ENCODE assay signal across 8 mouse cellular contexts in genomic region chr14:111674664-111675147, GRCm38 (mm10). TPM values are rescaled to one million over a fixed set of nuclear protein-coding genes. Genes with fewer than 3 reads are reported as not detected.
DNase-seq lines count a peak whose midpoint lies in the region; ATAC-seq and TF ChIP-seq lines count a peak whose summit lies in the region.

Gene Slitrk5 (plus strand): TSS chr14:111675097.

- peak; percentile 67 for TF ChIP-seq CTCF in small intestine, adult 2 months (IDR thresholded peaks at IDR 0.05; ENCODE audit: extremely low read depth, insufficient read length, insufficient replicate concordance, low read depth, low read length)

- H3K36me3 ChIP-seq in heart, embryonic 10.5 days: peaks cover 1% of the 10 kb centered on the region; the same call in 1 of the 2 replicates
- no peaks in the 10 kb centered on the region for H3K36me3 ChIP-seq in limb, embryonic 10.5 days
- H3K36me3 ChIP-seq in midbrain, embryonic 10.5 days: peaks cover 7% of the 10 kb centered on the region
- H3K36me3 ChIP-seq in small intestine, adult 2 months (ENCODE audit: control insufficient read depth, insufficient read depth, low read length): no peaks in the 10 kb centered on the region

- peaks cover 15% of the 10 kb centered on the region for H3K27me3 ChIP-seq in heart, embryonic 10.5 days (ENCODE audit: insufficient read depth, poor library complexity, severe bottlenecking)
- H3K27me3 ChIP-seq in limb, embryonic 10.5 days (ENCODE audit: low read depth, poor library complexity, severe bottlenecking): peaks cover 25% of the 10 kb centered on the region
- peaks cover 11% of the 10 kb centered on the region for H3K27me3 ChIP-seq in midbrain, embryonic 10.5 days (ENCODE audit: low read depth, poor library complexity, severe bottlenecking)
- peaks cover 23% of the 10 kb centered on the region for H3K27me3 ChIP-seq in small intestine, adult 2 months (ENCODE audit: control insufficient read depth, insufficient read depth, low read length)

- no peaks in the 10 kb centered on the region for H3K9me3 ChIP-seq in heart, embryonic 10.5 days
- H3K9me3 ChIP-seq in limb, embryonic 10.5 days (replicated peaks): no peaks in the 10 kb centered on the region
- H3K9me3 ChIP-seq in midbrain, embryonic 10.5 days (replicated peaks): no peaks in the 10 kb centered on the region

- TF ChIP-seq POLR2A in small intestine, adult 2 months (IDR thresholded peaks at IDR 0.05; ENCODE audit: low read depth, low read length): no peak

- under 1% methylated on average over 22 of the region's 22 CpGs for WGBS in heart, embryonic 10.5 days
- under 1% methylated on average over 22 of the region's 22 CpGs for WGBS in limb, embryonic 10.5 days
- WGBS in midbrain, embryonic 10.5 days: under 1% methylated on average over 22 of the region's 22 CpGs
- WGBS in small intestine, adult 2 months: under 1% methylated on average over 22 of the region's 22 CpGs

- 0 out of 2 replicates have a peak, but pooled peaks have one; percentile 42 for ATAC-seq in erythroid progenitor cell, adult 5-6 weeks (replicated peaks; ENCODE audit: low FRiP score, poor library complexity, severe bottlenecking)

- H3K4me1 ChIP-seq in heart, embryonic 10.5 days: no peaks in the 10 kb centered on the region
- peaks cover 18% of the 10 kb centered on the region for H3K4me1 ChIP-seq in limb, embryonic 10.5 days
- H3K4me1 ChIP-seq in midbrain, embryonic 10.5 days: peaks cover 13% of the 10 kb centered on the region
- peaks cover 5% of the 10 kb centered on the region for H3K4me1 ChIP-seq in small intestine, adult 2 months (ENCODE audit: control insufficient read depth, insufficient read depth, insufficient read length, low read length)

- H3K4me3 ChIP-seq in heart, embryonic 10.5 days: peak within 1 kb of the TSS; percentile 85
- H3K4me3 ChIP-seq in limb, embryonic 10.5 days: peak within 1 kb of the TSS; percentile 79
- peak within 1 kb of the TSS; percentile 85 for H3K4me3 ChIP-seq in midbrain, embryonic 10.5 days
- H3K4me3 ChIP-seq in small intestine, adult 2 months (ENCODE audit: low read depth, low read length): peak within 1 kb of the TSS; percentile 63

- peak; percentile 47 to 70 for DNase-seq in spleen, postnatal 4 days (ENCODE audit: low spot score in 2 of 2)
- no peak for DNase-seq in spleen, adult 12 weeks (ENCODE audit: low spot score)
- DNase-seq in heart, embryonic 10.5 days (ENCODE audit: low spot score): peak; percentile 89
- DNase-seq in kidney, adult 8-10 months: peak; percentile 47 to 82
- peak; percentile 95 for DNase-seq in limb, embryonic 10.5 days (ENCODE audit: low spot score)
- peak; percentile 91 for DNase-seq in midbrain, embryonic 10.5 days (ENCODE audit: low spot score)

- peak within 1 kb of the TSS; percentile 92 for H3K27ac ChIP-seq in heart, embryonic 10.5 days
- H3K27ac ChIP-seq in limb, embryonic 10.5 days: peak within 1 kb of the TSS; percentile 92
- H3K27ac ChIP-seq in midbrain, embryonic 10.5 days (replicated peaks): peak within 1 kb of the TSS; percentile 97
- no peak within 1 kb of the TSS for H3K27ac ChIP-seq in small intestine, adult 2 months (ENCODE audit: insufficient read depth, low read depth, low read length)

RNA-seq across cellular contexts. Expression of gene Slitrk5, which starts in this region (rescaled TPM):
- total RNA-seq in erythroid progenitor cell, adult 5-6 weeks (2015; ENCODE audit: low replicate concordance): not detected in 2 replicates
- total RNA-seq in erythroid progenitor cell, adult 5-6 weeks (2017; ENCODE audit: low replicate concordance): not detected in 2 replicates
- polyA plus RNA-seq in heart, embryonic 10.5 days (2016; fragmentation: Nextera tagmentation; extraction: Ambion mirVana): 11.1 and 18.7 TPM in 2 replicates
- polyA plus RNA-seq in limb, embryonic 10.5 days (2016; fragmentation: Nextera tagmentation; extraction: Ambion mirVana): 5.1 and 5.9 TPM in 2 replicates
- 12.0 and 15.5 TPM in 2 replicates for polyA plus RNA-seq in midbrain, embryonic 10.5 days (2016; fragmentation: Nextera tagmentation; extraction: Ambion mirVana)
- 0.05 and 0.09 TPM in 2 replicates for polyA plus RNA-seq in small intestine, adult 2 months (2012; rRNA removed)

Comparison
In these comparisons a context has a peak if more than half of its experiments do, and no peak if none do; other contexts are left out.
1. Peak in ATAC-seq in erythroid progenitor cell, adult 5-6 weeks; RNA of the gene not detected or under 1 TPM.